Mouse (Mus musculus) sigmoid colon, adult 10 weeks (tissue): ENCODE data around the gene Tktl2. TPM values are rescaled to one million over a fixed set of nuclear protein-coding genes. Genes with fewer than 3 reads are reported as not detected.

ENCODE experiments used
- polyA plus RNA-seq: library from polyadenylated mRNA; stranded (reverse); fragments of 350-450 nt; fragmentation: Illumina TruSeq; extraction: RNeasy Lipid Tissue Mini Kit (QIAGEN cat#74804); gene quantifications from one replicate; pipeline ENCODE4 v1.2.3, GENCODE M21; 2014; ENCODE audit warnings: low read depth, low replicate concordance

Tktl2 gene
- not detected for polyA plus RNA-seq

DNA sequence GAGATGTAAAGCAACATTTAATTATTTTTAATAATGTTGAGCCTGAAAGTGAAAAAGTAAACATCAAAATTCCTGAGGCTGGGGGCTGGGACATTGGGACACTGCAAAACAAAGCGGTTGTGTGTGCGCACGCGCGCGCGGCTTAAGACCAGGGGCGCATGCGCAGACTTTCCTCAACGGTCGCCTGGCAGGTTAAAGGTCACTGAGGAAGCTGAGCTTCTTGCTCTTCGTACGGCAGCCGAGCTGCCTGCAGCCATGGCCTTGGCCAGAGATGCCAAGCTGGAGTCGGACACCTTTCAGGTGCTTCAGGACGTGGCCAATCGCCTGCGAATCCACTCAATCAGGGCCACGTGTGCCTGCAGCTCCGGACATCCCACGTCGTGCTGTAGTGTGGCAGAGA lies at the start of gene Tktl2:
Tktl2 (plus strand) TSS at position 220 of the 400 bp plus-strand sequence.

DNA sequence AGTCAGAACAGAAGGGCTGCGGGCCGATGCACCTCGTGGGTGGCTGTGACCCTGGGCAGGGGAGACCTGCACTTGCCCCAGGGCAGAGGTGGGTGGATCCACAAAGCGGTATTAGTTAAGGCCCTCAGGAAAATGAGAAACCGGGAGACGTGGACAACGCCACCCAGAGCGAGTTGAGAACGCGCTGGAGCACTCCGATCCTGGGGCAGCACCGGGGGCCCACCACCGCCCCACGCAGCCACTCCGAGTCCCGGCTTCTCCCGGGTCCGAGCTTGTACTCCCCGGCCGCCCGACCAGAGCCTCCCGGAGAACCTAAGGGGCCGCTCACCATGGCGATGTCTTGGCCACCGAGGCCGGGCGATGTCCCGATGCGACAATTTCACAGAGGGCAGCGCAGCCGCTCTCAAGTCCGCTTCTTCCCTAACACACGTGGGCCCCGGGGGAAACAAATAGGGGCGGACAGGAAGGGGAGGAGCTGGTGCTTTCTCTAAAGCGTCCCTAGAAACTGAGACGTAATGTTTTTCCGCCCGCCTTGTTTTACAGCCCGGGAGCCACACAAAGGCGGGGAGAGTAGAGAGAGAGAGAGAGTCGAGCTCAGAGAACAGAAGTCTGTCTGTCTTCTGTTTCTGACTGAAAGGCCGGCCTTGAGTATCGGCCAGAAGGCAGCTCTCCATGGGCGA lies 25.3 kb upstream of the Tktl2 start, which contains the start of gene Tma16:
Tma16 (minus strand) TSS at position 447 of the 680 bp plus-strand sequence.

Other genes starting within 250 kb of the Tktl2 start
- 21.3 TPM for gene Tma16, start 25.2 kb upstream of the Tktl2 start, polyA plus RNA-seq
- gene Npy5r, start 176.4 kb downstream of the Tktl2 start, polyA plus RNA-seq: 0.35 TPM
- gene Npy1r, start 185.4 kb downstream of the Tktl2 start, polyA plus RNA-seq: 18.5 TPM